Mouse (Mus musculus) thymus, adult 18-20 months (tissue): Measurements from ENCODE around the gene Gm17190.
"Not testable (repeated sequence)": the region's sequence is repeated elsewhere in the genome, so short reads cannot be mapped to it uniquely, and the experiment has no call there.

Experiments used
- DNase-seq, 2 experiments: peaks; one replicate each; pipeline ENCODE4 v3.0.0; 2022; ENCODE audit warnings: mixed read lengths in 2 of 2

The Gm17190 gene

DNA sequence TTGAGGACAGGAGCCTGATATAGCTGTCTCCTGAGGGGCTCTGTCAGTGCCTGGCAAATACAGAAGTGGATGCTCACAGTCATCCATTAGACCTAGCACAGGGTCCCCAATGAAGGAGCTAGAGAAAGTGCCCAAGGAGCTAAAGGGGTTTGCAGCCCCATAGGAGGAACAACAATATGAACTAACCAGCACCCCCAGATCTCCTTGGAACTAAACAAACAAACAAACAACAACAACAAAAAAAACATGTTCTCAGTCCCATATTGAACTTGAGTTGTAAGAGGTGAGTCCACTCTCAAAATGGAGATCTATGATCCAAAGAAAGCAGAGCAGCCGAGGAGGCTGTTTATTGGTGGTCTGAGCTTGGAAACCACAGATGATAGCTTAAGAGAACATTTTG lies at the start of gene Gm17190:
TSS of gene Gm17190 (plus strand) at position 301 of the 400 bp plus-strand sequence.
- DNase-seq, result not testable (repeated sequence)

DNA sequence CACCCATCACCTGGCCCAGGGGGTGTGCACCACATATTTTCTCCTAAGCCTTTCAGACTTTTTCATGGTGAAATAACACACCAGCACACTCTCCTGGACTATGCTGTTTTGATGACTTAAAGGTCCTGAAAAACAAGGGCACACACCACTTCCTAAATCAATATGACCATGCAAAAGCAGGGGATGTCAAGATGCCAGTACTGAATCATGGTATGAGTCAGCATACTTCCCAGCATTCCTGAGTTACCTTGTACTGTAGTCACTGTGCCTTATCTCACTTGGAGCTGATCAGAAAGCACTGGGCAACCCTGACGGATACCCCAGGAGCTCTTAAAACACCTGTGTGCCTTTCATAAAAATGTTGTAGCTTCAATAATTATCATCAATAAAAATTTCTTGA lies 42.3 kb upstream of the Gm17190 start:
- no peak for DNase-seq

DNA sequence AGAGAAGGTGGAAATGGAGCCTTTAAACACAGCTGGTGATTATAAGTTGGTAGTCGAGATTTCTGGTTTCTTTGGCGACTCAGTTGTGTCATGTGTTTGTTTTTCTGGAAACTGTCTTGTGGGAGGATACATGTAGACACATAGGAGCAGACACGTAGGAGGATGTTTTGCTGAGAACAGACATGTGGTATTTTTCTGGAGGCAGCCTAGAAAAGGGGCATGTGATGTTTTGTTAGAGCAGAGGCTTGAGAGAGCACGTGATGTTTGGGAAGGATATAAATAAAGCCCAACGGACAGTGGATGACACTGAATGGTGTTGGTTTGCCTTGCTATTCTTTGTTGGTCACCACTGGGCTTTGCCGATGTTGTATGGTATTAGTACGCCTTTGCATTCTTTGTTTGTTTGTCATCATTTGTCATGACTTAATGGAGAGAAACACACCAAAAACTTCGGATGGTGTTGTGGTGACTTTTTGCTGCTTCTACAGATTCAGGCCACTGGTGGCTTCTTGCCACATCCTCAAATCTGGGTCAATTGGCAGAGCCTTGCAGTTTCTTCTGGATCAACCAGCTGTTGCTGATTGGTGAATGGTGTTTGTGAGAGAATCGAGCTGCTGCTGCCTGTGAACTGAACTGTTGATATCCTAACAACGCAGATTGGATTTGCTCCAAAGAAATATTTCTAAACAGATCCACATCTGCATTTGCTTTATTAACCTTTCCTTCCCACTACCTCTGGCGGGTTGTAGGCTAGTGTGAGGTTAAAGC lies 41.4 kb upstream of the Gm17190 start:
- DNase-seq, result no peak

DNA sequence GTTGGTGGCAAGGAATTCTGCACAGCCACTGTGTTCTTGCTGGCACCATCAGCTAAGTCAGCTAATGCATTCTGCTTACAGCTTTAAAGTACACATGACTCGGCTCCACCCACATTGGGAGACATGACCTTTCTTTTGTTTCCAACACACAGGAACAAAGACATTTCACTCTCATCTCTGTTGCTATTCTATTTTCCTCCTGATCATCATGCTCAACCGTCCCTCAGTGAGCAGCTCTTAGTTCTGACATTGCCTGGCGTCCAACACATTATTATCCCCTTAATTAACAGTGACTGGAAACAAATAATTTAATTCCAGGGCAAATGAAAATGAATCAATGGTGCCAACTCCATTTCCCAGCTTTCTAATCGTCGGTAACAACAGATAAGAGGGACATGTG lies 36.5 kb upstream of the Gm17190 start:
- no peak for DNase-seq

DNA sequence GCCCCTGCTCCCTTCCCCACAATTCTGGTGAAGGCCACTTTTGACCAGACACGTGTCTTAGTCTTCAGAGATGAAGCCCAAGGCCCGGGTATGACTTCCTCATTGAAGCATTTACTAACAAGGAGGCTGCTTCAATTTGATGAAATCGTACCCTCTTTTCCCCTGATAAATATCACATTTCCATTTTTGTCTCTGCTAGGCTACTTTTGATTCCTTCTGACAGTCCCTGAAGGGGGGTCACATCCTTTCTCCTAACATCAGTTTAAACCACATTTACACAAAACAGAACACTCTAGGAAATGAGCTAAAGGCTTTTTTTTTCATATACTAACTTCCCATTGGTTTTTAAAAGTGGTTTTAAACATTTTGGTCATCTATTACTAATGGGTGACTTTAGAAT lies 29.1 kb upstream of the Gm17190 start:
- DNase-seq, result no peak

DNA sequence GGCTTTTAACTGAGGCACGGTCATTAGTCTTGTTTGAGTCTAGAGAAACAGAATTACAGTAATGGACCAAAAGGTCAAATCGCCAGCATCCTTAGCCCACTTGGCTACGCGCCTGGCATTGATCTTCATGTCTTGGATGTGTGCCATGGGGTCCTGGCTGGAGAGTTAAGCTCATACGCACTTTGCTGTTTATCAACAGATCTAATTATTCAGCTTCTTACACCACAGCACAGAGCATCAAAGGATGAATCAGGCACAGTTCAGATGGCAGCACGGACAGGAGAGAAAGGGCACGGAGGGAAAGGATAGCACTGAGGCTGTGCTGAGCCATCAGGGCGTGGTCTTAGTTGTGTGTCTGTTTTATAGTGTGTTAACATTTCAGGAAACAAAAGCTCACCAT lies 8.3 kb upstream of the Gm17190 start:
- DNase-seq, result no peak

DNA sequence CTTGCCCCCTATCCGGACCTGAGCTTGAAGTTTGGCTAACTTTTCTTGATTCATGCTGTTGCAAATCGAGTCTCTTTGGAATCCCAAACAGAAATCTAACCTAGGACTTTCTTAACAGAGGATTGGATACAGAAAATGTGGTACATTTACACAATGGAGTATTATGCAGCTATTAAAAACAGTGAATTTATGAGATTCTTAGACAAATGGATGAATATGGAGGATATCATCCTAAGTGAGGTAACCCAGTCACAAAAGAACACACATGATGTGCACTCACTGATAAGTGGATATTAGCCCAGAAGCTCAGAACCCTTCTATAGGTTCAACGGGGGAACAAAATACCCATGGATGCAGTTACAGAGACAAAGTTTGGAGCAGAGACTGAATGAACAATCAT lies 578 bp upstream of the Gm17190 start, which contains the start of gene Gm20075:
TSS of gene Gm20075 (minus strand) at position 101 of the 400 bp plus-strand sequence.
- DNase-seq, result not testable (repeated sequence)

DNA sequence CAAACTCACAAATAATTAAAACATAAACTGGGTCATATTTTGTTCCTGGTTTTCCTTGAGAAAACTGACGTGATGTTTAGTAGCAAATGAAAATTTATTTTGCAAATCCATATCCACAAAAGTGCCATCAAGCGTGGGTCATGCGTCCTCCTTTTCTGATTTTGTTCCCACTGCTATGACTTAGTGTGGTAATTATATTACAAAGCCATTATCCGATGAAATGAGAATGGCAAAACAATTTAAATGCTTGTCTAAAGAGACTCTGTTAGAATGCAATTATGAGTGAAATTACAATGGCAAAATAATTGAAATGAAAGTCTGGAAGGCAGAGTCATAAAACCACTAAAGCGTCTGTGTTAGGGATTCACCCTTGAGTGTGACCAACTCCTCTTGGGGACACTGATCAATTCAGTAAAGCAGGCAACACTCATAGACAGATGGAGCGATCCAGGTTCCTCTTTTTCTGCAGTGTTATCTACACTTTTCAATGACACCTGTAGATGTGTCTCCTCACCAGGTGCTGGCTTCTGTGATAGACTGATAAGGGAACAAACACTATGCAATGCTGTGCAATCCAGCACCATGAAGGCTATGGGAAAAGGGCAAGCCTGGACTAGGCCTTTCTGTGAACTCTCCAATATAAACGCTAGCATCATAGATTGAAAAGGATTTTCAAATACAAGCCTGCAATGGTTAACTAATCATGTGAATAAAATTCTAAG lies 3.9 kb downstream of the Gm17190 start:
- DNase-seq, result no peak

DNA sequence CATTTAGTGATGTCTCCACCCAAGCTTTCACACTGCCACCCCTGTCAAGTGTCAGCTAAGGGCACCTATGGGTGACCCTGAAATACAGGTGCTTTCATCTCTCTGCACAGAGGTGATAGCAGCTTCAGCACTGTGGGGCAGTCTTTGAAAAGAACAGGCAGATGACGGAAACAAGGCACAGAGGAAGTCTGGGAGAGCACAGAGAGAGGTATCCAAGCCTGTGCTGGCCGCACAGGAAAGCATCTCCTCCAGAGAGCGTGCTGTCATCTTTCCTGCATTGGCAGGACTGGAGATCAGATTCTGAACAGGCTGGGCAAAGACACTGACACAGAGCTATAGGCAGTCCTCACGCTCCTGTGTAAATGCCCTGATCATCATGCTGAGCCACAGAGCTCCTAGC lies 9.1 kb downstream of the Gm17190 start:
- no peak for DNase-seq

DNA sequence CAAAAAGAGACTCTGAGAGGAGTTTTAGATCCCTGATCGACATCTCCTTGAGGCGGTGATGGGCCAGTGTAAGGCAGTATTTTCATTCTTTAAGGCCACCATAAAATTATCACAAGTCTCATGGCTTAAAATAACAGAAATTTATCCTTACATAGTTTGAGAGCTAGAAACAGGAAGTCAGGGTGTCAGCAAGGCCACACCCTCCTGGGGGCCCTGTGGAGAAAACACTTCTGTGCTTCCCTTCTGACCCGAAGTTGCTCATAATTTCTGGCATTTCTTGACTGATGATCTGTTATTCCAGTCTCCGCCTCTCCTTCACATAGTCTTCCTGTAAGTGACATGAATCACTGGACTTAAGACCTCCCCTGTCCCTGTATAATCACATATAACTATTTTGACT lies 24.5 kb downstream of the Gm17190 start:
- DNase-seq, result no peak

DNA sequence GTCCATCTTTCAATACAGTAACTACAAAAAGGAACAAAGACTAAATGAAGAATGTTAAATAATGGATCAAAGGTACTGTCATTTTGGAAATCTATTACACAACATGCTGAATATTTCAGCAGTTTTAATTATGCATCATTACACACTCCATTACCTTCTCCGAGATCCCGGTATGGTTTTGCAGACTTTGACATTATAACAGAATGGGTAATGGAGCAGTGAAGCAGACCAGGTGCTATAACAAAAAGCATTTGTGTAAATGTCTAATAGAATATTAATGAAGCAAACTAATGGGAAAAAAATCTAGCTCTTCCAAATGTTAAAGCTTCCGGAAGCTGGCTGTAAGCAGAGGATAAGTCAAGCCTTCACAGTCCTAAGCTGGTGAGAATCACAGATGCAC lies 28.9 kb downstream of the Gm17190 start:
- DNase-seq, result no peak

DNA sequence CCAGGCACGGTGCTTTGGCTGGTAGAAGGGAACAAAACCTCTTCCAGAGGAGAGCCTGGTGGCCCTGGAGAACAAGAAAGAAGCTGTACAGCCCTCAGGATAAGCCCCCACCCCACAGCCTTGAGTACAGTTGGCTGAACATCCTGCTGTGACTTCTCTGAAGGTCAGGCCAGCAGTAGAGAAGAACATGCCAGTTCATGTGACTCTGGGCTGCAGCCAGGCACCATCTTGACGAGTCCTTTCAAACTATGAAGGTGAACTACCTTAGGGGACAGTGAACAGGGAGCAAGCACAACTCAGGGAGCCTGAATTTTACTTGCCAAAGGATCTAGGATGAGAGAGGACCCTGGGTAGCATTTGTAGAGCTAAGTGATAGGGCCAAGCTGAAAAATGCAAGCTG lies 30.9 kb downstream of the Gm17190 start:
- no peak for DNase-seq

DNA sequence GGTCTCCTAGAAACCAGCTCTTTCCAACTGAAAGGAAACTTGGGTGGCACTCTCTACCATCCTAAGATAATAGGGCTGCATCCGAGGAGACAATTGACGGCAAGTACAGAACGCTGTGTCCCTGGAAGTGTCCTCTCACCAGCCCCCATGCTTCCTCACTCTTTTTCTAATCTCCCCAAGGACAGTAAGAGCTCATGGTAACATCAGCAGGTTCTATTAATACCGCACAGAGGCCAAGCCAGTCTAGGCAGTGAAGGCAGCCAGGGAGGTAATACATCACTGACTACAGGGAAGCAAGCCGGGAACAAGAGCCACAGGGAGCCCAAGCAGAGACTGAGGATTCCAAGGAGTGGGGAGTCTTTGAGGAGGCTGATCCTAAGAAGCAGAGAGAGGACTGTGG lies 43.2 kb downstream of the Gm17190 start:
- DNase-seq, result no peak

DNA sequence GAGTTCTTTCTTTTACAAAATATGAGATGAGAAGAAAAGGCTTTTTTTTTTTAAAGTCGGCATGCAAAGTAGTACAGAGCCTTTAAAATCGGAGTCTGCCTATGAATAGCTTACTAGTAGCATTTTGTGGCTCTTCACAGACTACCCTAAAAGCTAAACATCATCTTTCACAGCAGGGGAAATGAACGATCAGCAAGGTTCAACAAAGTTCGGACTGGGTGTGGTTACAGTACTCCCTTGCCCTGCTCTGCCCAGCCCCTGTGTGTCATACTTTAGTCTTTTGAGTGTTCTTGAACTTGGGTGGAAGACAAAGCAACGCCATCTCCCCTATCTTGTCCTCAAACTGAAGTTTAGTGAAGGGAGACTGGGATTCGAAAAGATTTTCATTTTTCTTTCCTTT lies 44.8 kb downstream of the Gm17190 start:
- DNase-seq, result no peak

DNA sequence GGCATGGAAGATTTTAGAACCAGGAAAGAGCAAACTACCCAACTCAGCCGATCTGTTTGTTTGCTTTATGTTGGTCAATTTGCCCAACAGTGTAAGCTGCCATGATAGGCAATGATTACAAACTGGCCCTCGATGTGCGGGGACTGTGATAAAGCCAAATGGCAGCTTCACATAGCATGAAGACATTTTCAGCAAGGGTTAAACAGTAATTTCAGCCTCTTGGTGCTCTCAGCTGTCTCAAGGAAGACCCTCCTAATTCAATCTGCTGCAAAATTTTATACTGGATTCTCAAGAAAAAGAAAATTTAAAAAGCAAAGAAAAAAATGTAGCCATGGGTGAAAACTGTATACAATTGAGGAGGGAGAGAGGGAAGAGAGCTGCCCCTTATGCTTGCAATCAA lies 47.2 kb downstream of the Gm17190 start:
- DNase-seq, result no peak

DNA sequence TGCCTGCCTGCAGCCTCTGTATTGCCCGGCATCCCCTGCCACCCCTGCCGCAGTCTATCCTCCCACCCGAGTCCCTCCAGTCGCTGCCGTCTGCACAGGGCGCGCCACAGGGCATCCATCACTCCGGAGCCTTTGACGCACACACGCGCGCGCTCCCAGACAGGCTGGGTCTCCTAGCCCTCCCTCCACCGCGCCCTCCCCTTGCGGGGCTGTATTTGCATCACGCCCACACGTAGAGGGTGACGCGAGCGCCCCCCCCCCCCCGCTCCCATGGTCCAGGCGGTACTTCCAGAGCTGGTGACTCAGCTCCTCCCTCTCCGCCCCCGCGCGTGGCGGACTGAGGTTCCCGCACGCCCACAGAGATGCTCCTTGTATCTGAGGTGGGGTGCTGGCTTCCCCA lies 49.2 kb downstream of the Gm17190 start:
- DNase-seq, result no peak

DNA sequence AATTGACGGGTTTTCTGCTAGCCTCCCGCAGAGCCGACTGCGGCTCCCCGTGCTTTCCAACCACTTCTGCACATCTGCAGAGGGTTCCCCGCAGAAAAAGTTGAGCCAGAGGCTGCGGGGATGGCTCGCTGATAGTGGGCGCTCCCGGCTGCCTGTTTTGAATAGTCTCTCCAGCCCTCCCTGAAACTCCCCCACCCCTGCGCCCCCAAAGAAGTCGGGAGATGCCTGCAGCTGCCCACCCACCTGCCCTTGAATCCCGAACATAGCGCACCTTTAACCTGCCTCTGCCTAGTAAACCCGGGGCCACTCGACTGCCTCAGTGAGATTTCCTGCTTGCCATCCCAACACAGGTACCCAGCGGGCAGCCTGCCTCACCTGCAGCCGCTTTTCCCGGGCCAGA lies 50.1 kb downstream of the Gm17190 start:
- DNase-seq, result no peak

DNA sequence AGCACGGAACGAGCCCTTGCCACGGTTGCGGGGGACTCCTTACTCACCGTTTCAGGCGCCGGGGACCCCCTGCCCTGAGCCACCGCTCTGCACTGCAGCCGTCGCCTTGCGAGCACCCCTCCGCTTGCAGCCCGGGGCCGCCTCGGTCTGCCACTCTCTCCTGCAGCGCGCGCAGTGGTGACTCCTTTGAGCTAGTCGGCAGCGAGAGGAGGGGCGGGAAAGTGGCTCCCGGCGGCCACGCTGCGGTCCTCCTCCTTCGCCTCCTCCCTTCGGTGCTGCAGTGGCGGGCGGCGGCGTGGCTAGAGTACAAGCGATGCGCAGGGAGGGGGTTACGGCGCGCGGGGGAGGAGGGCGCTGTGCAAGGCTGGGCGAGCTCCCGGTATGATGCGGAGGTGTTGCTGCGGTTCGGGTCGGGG lies 50.6 kb downstream of the Gm17190 start, which contains the start of gene Sv2c:
TSS of gene Sv2c (minus strand) at position 177 of the 416 bp plus-strand sequence.
- DNase-seq, result no peak
